Mouse (Mus musculus): ENCODE results near the gene Ankar.

The Ankar gene

GRCm38 (mm10) chr1:72710753-72711653, 10.6 kb upstream of the Ankar start, which contains the start of gene Rpl37a:
Gene Rpl37a, plus strand, starts transcription at chr1:72711290.
- DNase-seq (ENCODE audit: low read depth, low spot score) = peak; percentile 97

DNA sequence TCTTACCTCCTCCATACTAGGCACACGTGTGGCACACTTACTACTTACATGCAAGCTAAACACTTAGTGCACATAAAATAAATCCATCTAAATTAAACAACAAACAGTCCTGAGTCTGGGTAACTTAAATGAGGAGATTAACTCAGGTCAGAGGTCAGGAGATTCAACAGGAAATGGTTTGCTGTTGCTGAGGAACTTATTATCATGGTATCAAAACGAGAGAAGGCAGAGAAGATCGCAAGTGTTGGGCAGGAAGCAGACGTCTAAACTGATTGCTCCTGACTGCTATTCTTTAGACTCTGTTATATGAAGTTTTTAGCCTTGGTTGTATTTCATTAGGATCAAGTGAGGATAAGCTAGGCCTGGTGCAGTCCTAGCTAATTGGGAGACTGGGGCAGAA, 7.1 kb upstream of the Ankar start:
- DNase-seq (ENCODE audit: low read depth, low spot score) = no peak

GRCm38 (mm10) chr1:72698651-72699050, 1.7 kb downstream of the Ankar start:
- DNase-seq (ENCODE audit: low read depth, low spot score) = no peak

- no peak for DNase-seq (ENCODE audit: low read depth, low spot score)
Measured at GRCm38 (mm10) chr1:72696256-72696655, 4.1 kb downstream of the Ankar start.

- peak; percentile 4 for DNase-seq (ENCODE audit: low read depth, low spot score)
Measured at GRCm38 (mm10) chr1:72673070-72673469, 27.3 kb downstream of the Ankar start.

DNA sequence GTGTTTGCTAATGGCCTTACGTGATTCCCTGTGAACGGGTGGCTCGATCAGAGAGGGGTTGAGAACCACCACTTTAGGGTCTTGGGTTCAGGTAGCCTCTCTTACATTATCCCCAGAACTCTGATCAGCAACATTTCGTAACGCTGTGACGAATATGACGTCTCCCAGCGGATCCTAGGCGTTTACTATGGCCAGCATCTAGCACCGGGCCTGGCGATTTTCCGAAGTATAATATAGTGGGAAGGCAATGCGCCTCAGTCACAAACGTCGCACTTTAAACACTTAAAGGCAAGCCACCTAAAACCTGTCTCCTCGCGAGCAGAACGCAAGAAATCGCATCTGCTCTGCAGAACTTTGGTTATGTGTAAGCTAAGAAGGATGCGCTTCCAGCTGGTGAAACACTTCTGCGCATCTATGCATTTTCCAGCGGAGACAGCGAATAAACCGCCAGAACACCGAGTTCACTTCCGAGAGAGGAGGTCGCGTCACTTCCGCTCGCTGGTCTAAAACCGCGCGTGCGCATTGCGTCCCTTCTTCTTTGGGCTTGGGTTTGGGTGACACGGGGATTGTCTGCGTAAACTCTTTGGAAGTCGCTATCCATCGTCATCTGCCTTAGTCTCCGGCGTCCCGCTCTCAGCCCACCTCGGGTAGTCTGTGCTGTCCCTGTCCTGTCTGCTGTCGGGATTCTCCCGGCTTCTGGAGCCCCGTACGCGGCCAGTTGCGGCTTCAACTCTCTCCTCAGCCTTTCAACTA, 59.5 kb downstream of the Ankar start:
- peak; percentile 79 for DNase-seq (ENCODE audit: low read depth, low spot score)

DNA sequence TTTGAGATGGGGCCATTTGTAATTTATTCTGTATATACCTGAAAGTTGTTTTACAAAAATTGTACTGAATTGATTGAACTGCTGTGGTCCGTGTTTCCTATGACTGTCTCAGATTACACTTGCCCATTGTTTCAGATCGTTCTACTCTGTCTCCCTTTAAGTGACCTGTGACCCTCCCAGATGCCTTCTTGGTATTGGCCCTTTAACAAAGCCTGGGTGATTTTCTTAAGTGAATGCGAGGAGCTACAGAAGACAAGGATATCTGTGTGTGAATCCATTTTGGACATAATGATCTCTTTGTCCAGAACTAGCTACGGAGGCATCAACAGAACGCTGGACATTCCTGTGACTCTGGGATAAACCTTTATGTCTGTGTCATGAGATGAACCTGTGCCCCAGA, 65.2 kb downstream of the Ankar start:
- DNase-seq (ENCODE audit: low read depth, low spot score) = peak; percentile 61

GRCm38 (mm10) chr1:72612172-72612571, 88.2 kb downstream of the Ankar start:
- no peak for DNase-seq (ENCODE audit: low read depth, low spot score)

- DNase-seq (ENCODE audit: low read depth, low spot score) = peak; percentile 24
Measured at GRCm38 (mm10) chr1:72609887-72610877, 90.2 kb downstream of the Ankar start.

DNA sequence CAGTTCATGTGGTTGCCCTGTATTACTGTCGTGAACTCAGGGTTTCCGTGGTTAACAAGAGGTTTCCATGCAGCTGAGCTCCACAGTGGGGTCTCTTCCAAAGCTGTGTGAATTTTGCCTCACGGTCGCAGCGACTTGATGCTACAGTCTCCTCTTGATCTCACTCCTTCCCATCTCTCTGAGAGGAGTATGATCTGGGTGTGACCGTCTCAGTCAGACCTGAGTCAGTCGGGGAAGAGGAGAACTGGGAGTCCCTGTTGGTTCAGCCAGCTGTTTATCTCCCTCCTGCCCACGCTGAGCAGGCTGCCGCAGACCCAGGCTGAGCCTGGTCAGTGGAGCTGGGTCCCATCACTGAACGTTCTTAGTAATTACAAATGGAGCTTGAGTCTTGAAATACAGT, 91.2 kb downstream of the Ankar start:
- DNase-seq (ENCODE audit: low read depth, low spot score) = no peak

DNA sequence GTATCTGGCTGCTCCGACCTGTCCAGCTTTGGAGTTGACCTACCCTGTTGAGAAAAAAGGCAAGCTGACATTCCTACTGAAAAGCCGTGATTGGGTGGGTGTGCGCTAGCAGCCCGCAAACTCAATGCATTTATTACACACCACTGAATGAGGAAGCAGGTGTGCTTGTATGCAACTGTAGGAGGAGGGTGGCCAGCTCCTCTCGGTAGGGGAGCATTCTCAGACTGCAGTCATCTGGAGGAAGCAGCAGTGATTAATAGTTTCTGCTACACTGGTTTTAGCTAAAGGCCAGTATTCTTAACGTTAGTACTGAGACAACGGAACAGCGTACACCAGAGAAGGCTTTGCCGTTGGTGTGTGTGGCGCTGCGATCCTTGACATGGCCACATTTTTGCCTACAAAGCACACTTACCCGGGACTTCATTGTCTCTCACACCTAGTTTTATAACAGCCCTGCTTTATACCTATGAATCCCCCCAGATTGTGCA, 94.1 kb downstream of the Ankar start:
- peak; percentile 45 for DNase-seq (ENCODE audit: low read depth, low spot score)

DNA sequence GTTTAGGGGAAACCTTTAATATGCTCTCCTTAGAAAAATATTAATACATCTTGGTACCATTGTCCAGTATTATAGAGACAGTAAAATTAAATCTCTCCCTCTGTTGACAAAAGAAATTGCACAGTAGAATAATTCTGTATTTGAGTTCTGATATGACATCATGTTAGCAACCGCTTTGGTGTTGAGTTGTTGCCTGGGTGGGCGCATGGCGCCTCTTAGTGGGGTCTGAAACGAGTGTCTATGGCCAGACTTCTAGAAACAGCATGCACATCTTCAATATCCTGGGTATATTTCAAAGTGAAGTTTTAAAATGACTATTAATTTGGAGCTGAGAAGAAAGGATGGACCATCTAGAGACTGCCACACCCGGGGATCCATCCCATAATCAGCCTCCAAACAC, 97.6 kb downstream of the Ankar start:
- no peak for DNase-seq (ENCODE audit: low read depth, low spot score)

DNA sequence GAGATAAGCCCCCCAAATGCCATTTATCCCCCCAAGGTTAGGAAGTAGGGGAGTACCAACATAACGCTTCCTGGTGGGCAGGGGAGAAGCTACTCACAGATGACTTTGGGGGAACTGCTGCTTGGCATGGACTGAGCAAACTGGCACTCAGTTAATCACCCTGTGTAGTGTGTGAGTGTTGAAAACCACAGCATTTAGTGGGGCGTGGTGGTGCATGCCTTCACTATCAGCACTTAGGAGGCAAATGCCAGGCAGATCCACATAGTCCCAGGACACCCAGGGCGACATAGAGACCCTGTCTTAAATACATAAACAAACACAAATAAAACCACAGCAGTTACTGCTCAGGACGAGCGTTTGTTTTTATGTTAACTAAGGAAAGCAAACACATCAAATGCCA, 98.2 kb downstream of the Ankar start:
- no peak for DNase-seq (ENCODE audit: low read depth, low spot score)

- DNase-seq (ENCODE audit: low read depth, low spot score) = no peak
Measured at GRCm38 (mm10) chr1:72601233-72601632, 99.1 kb downstream of the Ankar start.

DNA sequence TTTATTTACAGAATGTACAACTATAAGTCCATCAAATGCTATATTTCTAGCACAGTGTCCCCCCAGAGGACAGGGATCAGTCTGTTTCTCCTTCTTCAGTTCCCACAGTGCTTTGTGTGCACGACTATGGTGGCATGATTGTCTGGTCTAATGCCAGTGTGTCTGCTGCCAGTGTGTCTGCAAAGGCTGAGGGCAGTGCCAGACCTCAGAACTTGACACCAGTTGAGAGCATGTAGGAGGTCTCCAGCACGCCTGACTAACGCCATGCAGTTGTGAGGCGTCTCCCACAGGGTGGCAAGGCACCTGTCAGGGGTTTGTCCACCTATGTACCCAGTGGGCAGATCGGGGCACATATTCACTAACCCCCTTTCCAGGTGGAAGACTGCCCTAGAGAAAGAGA, 99.6 kb downstream of the Ankar start:
- DNase-seq (ENCODE audit: low read depth, low spot score) = no peak

DNA sequence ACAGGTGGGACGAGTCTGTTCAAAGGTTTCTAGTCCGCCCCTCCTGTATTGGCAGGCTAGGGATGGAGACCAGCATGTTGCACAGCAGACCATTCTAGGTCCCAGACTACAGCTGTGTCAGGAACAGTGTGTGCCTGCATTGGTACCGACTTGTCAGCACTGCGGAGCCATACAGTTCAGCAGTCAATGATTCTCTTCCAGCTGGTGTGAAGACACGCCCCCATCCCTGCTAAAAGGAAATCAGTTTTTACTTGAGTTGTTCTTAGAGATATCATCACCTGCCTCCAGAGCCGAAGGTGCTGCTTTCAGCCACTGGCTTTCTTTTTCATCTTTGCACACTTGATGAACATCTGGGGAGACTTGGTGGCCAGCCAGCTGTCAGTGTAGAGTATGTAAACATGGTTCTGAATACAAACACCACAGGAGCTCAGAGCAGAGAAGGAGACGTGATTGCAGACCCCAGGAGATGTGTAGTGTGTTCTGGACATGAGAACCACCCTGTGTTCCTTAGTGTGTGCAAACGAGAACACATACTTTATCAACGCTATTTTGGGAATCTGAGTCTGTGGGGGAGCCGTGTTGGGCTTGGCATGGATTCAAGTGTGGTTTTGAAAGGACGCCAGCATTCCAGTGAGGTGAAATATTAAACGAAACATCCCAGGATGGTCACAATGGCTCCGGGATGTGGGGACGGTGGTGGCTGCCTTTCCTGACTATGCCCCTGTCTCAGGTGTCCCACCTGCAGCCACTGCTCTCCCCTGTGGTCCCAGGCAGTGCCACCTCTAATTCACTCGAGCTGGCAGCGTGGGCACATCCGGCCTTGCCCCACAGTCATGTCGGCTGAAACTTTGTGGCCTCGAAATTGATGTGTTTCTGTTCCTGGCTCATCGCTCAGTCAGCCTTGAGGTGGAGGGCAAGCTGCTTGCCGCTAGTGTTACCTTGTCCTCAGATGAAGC, 101.0 kb downstream of the Ankar start:
- DNase-seq (ENCODE audit: low read depth, low spot score) = no peak

DNA sequence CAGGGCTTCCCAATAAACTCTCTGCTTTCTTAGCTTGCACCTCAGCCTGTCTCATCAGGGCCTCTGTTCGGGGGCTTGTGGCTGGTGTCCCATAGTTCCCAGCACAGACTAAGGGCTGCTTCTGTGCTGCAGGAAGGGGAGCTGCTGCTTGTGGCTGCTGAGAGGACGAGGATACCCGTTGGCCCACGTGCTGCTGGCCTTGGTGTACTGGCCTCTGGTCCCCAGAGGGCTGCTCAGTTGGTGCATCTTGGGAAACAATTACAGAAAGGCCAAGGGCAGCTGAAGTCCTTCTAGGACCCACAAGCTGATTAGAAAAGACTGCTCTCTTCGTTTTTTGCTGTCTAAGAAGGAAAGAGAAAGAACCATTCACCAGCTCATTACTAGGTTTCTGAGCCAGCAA, 104.1 kb downstream of the Ankar start:
- DNase-seq (ENCODE audit: low read depth, low spot score) = no peak

GRCm38 (mm10) chr1:72595686-72596085, 104.7 kb downstream of the Ankar start:
- no peak for DNase-seq (ENCODE audit: low read depth, low spot score)

- DNase-seq (ENCODE audit: low read depth, low spot score) = no peak
Measured at GRCm38 (mm10) chr1:72593340-72593951, 106.9 kb downstream of the Ankar start.

All from mesoderm, embryonic 11.5 days (tissue).